Mouse (Mus musculus): Measurements from ENCODE around the gene Kat7. TPM values are rescaled to one million over a fixed set of nuclear protein-coding genes. Genes with fewer than 3 reads are reported as not detected.

The Kat7 gene
- total RNA-seq, 1 experiment from 2014 or later = 82.4 TPM

GRCm38 (mm10) chr11:95334448-95335060 lies 24.5 kb upstream of the Kat7 start:
- ATAC-seq (replicated peaks; ENCODE audit: low read depth, poor library complexity, severe bottlenecking) = no peak

DNA sequence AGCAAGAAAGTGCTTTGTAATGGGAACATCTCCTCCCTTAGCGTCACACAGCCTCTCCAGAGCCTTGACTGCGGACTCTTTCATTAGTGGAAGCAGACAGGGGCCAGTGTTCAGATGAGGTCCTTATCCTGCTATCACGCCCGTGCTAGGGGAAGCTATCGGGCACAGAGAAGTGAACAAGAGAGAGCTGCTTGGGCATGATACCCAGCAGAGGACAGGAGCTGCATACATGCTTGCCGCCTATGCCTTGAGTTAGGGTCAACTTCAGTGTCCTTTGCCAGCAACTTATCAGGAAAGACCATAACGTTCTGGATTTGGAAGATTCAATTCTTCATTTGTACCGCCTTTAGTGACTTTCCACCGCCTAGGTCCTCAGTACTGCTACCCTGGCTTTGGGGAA lies 23.8 kb upstream of the Kat7 start:
- no peak; the same call in 1 of the 2 replicates for ATAC-seq (replicated peaks; ENCODE audit: low read depth, poor library complexity, severe bottlenecking)

DNA sequence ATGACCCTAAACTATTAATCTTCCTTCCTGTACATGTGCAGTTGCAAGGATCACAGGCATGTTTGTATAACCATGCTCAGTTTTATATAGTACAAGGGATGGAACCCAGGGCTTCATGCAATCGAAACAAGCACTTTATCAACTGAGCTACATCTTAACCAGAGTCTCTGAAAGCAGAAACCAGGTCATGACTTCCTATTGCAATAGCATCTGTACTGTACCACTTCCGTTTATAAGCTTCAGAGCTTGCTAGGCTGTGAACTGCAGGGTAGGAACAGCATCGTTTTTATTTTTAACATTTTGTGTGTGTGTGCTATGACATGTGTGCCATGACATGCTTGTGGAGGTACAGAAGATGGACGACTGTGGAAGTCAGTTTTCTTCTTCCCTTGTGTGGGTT lies 23.2 kb upstream of the Kat7 start:
- peak; percentile 27 for ATAC-seq (replicated peaks; ENCODE audit: low read depth, poor library complexity, severe bottlenecking)

DNA sequence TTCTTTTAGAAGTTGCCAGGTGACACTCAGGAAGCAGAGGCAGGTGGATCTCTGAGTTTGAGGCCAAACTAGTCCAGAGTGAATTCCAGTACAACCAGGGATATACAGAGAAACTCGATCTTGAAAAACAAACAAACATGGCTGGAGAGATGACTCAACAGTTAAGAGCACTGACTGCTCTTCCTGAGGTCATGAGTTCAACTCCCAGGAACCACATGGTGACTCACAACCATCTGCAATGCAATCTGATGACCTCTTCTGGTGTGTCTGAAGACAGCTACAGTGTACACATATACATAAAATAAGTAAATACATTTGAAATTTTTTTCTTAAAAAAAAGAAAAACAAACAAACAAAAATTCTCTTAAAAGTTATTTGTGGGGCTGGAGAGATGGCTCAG lies 20.6 kb upstream of the Kat7 start:
- ATAC-seq (replicated peaks; ENCODE audit: low read depth, poor library complexity, severe bottlenecking) = no peak

DNA sequence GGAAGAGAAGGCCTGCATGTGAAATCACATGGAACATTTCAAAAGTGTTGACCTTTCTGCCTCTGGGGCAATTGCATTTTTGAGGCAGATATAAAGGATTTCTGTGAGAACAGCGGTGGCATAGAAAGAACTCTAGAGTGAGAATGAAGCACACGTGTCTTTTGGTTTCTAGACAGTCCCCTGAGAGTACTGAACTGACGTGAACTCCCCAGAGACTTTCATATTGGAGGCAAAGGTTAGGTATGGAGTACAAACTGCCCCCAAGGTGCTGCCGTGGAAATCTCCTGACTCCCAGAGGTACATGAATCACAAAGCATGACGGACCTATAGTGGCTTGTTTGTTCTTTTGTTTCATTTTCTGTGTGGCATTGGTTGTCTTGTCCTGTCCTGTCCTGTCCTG lies 18.6 kb upstream of the Kat7 start:
- ATAC-seq (replicated peaks; ENCODE audit: low read depth, poor library complexity, severe bottlenecking) = no peak

DNA sequence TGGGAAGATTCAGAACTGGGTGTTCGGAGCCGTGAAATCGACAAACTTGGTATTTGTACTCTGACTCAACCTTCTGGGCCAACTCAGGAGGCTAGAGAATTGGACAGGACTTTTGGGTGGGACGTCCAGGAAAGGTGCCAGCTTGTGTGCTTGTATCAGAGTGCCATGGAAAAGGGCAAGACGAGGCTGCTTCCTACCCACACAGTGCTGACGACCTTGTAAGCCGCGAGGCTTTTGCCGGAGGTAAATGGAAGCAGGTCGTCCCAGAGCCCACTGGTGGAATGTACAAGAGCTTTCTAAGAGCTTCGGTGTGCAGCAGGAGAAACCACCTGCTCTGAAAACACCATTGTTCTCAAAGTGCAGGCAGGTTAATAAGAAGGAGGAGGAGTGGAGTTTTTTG lies 16.2 kb upstream of the Kat7 start:
- no peak for ATAC-seq (replicated peaks; ENCODE audit: low read depth, poor library complexity, severe bottlenecking)

DNA sequence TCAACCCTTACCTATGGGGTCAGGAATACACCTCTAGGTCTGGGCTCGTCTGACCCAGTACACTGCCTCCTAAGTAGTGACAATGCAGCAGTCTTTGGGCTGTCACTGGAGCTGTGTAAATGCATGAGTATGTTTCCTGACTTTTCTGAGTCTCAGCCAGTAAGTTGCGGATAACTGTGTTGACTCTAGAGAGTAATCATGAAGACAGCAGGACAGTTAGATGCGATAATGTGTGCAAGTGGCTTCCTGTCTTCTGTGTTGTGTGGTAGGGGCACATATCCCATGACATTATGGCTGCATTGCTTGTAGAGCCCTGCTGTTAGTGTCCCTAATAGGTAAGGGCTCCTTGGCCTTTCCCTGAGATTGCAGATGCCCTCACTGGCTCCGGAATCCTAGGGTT lies 15.8 kb upstream of the Kat7 start:
- no peak for ATAC-seq (replicated peaks; ENCODE audit: low read depth, poor library complexity, severe bottlenecking)

DNA sequence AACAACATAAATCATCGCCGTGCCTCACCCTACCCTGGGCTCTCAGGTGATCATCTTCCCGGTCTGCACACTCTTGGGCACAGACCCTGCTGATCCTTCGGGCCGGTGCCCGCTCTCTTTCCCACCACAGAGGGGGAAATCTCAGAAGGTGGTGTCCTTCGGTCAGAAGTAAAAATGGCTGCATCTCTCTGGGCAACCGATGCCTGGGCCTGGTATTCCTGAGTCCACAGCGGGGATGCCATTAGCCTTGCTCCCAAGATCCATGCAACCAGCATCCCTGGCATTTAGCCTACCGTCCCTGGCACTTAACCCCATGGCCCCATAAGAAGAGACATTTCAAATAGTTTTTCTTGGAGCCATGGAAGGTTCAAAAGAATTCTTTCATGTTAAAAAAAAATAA lies 14.1 kb upstream of the Kat7 start:
- ATAC-seq (replicated peaks; ENCODE audit: low read depth, poor library complexity, severe bottlenecking) = no peak

GRCm38 (mm10) chr11:95320010-95320409 lies 10.0 kb upstream of the Kat7 start:
- peak; percentile 27 for ATAC-seq (replicated peaks; ENCODE audit: low read depth, poor library complexity, severe bottlenecking)

GRCm38 (mm10) chr11:95319506-95319905 lies 9.5 kb upstream of the Kat7 start:
- peak; percentile 27; the same call in 1 of the 2 replicates for ATAC-seq (replicated peaks; ENCODE audit: low read depth, poor library complexity, severe bottlenecking)

DNA sequence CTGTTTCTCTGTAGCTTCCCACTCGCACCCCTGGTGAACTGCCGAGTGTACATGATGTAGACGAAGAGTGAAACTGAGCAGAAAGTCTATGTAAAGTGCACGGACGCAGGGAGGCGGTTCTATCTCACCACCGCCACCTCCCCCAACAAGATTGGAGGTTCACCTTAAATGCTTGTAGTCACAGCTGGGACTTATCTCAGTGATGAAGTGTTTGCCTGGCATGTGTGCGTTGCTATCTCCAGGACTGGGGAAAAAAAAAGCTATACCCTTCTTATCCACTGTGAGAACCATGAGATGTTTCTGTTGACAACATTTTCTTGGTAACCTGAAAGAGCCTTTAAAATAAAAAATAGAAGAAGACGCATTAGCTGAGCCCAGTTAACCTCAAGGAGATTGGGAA lies 8.1 kb upstream of the Kat7 start:
- ATAC-seq (replicated peaks; ENCODE audit: low read depth, poor library complexity, severe bottlenecking) = peak; percentile 45; the same call in 1 of the 2 replicates

DNA sequence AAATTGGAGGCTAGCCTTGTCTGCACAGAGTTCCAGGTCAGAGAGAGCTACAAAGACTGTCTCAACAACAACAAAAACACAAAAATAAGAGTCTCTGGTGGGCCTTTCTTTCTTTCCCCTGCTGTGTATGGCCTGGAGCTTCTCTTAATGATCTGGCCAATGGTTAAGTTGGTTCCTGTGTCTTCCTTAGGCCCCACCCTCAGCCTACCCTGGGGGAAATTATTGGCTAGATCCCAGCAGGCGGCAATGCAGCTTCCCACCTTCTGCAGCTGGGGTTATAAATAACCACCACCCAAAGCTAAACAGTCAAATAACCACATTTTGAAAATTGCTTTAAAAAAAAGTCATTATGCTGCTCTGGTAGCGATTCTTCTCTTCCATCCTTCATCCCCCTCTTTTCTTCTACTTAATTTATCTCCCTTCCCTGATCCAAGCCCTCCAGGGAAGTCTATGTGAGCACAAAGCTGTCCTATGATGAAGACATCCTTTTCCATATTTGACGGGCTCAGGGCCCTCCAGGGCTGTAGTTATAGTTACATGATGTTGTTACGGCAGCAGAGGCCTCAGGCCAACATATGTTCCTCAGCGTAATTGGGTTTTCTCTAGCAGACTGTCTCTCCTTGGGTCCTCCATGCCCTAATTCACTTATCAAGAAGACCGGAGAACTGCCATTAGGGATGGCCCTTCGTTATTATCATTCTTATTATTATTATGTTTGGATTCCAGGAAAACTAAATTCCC lies 5.3 kb upstream of the Kat7 start:
- ATAC-seq (replicated peaks; ENCODE audit: low read depth, poor library complexity, severe bottlenecking) = peak; percentile 55

GRCm38 (mm10) chr11:95311425-95311807 lies 1.4 kb upstream of the Kat7 start:
- no peak for ATAC-seq (replicated peaks; ENCODE audit: low read depth, poor library complexity, severe bottlenecking)

DNA sequence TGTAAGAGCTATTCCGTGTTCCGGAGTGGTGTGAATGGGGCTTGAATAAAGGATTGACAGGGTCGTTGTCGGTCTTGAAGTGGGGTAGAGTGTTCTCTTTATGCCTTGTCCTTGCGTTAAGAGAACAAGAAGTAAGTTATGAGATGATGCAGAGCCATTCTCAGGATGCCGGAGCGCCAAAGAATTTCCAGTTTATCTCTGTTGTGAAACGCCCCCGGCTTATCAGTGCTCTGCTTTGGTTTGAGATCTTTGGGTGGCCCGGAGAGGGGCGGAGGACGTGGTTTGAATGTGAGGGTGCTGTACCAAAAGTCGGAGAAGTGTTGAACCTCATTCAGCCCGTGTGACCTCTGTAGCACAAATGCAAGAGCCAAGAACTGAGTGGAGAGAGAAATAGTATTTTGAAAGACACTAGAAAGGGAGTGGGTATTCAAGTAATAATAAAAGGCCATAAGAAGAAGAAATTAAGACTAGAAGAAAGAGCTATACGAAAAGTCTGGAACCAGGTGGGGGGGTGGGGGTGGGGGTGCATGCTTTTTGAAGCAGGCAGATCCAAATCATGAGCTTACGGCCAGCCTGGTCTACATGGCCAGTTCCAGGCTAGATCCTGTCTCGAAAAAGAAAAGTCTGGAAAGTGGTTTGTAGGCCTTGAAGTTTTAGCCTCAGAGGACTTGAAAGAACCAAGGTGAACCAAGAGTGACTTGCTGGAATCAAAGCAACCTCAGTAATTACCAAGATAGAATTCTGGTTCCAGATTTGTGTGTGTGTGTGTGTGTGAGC lies 790 bp upstream of the Kat7 start:
- no peak; the same call in 1 of the 2 replicates for ATAC-seq (replicated peaks; ENCODE audit: low read depth, poor library complexity, severe bottlenecking)

DNA sequence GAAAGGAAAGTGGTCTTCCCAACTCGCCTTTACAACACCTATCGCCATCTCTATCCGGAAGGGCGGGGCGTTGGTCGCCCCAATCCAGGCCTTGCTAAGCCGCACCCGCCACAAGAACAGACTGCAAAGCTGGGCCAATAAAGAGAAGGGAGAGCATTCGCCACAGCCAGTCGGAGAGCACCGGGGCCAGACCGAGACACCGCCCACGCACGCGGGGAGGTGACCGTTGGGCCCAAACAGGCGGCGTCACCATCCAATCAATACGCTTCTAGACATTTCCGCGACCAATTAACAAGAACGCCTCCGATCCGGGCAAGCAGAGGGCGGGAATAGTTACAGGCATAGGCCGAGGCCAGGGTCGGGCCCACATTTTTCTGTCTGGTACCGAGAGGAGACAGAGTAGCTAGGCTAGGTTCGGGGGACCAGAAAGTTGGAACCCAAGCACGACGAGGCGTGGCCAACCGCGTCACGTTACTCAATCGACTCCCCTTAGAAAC lies 488 bp downstream of the Kat7 start:
- peak; percentile 88 for ATAC-seq (replicated peaks; ENCODE audit: low read depth, poor library complexity, severe bottlenecking)

DNA sequence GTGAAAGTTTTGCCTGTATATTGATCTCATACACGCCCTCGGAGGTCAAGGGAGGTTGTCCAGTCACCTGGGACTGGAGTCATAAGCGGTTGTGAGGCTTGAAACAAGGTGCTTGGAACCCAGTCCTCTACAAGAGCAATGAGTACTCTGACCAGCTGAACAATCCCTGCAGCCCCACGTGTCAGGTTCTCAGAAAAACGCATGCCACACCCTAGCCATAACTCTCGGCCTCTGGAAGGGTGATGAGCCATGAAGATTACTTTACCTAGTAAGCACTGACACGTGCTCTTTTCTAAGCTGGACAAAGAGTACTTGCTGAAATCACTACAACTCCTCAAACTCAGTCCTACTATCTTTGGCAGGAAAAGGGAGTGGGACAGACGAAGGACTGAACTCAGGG lies 2.5 kb downstream of the Kat7 start:
- no peak for ATAC-seq (replicated peaks; ENCODE audit: low read depth, poor library complexity, severe bottlenecking)

GRCm38 (mm10) chr11:95305600-95305999 lies 4.4 kb downstream of the Kat7 start:
- ATAC-seq (replicated peaks; ENCODE audit: low read depth, poor library complexity, severe bottlenecking) = no peak

DNA sequence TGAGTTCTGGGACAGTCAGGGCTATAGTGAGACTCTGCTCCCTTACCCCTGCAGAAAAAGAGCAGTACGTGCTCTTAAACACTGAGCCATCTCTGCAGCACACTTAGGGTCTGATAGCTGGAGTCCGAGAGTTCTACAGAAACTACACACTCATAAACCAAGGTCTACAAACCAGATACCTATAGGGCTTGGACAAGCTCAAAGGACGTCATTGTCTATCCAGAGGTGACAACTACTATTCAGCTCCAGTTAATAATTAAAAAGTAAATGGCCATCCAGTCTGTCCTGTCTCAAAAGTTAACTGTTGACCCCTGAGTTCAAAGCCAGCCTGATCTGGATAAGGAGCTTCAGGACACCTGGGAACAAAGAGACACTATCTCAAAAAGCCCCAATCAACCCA lies 8.3 kb downstream of the Kat7 start:
- ATAC-seq (replicated peaks; ENCODE audit: low read depth, poor library complexity, severe bottlenecking) = no peak

GRCm38 (mm10) chr11:95299886-95300285 lies 10.2 kb downstream of the Kat7 start:
- ATAC-seq (replicated peaks; ENCODE audit: low read depth, poor library complexity, severe bottlenecking) = no peak

DNA sequence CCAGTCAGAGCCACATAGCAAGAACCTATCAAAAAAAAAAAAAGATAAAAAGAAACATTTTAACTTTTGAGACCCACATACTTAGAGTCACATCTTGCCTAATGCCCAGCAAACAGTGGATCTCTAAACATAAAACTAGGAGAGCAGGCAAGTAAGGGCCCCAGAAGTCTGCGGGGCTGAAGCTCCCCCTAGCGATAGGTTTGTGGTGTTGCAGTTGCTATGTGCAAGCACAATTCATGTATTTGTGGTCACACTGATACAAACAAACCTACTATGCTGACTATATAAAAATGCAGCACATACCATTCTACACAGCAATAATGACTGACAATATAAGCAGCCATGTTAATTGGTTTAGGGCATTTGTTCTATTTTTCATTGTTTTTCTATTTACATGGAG lies 11.9 kb downstream of the Kat7 start:
- ATAC-seq (replicated peaks; ENCODE audit: low read depth, poor library complexity, severe bottlenecking) = peak; percentile 95

GRCm38 (mm10) chr11:95295736-95296135 lies 14.3 kb downstream of the Kat7 start:
- no peak for ATAC-seq (replicated peaks; ENCODE audit: low read depth, poor library complexity, severe bottlenecking)

All from common myeloid progenitor, adult 5-6 weeks (primary cell).